In genomic region chr7:28311926-28312543, GRCm38 (mm10) we compare ENCODE assay signal across 8 mouse cellular contexts. TPM values are rescaled to one million over a fixed set of nuclear protein-coding genes. Genes with fewer than 3 reads are reported as not detected.
DNase-seq lines count a peak whose midpoint lies in the region; ATAC-seq and TF ChIP-seq lines count a peak whose summit lies in the region.

Gene Timm50 (minus strand): TSS chr7:28312072.

- no peak within 1 kb of the TSS for H3K27ac ChIP-seq in cortical plate, adult 2 months (ENCODE audit: insufficient read depth, low read length)

- peak; percentile 54; the same call in 1 of the 2 replicates for TF ChIP-seq POLR2A in cortical plate, adult 2 months (IDR thresholded peaks at IDR 0.05; ENCODE audit: extremely low read depth, insufficient read depth, low read length)

- TF ChIP-seq CTCF in cortical plate, adult 2 months (IDR thresholded peaks at IDR 0.05; ENCODE audit: extremely low read depth, insufficient read depth, low read length): no peak

- DNase-seq in gastrocnemius, adult 8-10 months (ENCODE audit: low spot score in 2 of 2): peak; percentile 95
- DNase-seq in hindlimb bud, embryonic 11.5 days (ENCODE audit: extremely low spot score, low read depth, low spot score): peak; percentile 93
- peak; percentile 98 for DNase-seq in left cerebral cortex, adult 8-10 months (ENCODE audit: low spot score in 2 of 2)
- peak; percentile 99 for DNase-seq in right cerebral cortex, postnatal 10 days (ENCODE audit: low spot score in 2 of 2)
- DNase-seq in urinary bladder, postnatal 25 days (ENCODE audit: low spot score): peak; percentile 98

- peak; percentile 98 for ATAC-seq in activated CD4-positive, CD25-positive, alpha-beta regulatory T cell, adult 4 months

- no peaks in the 10 kb centered on the region for H3K27me3 ChIP-seq in megakaryocyte, embryonic 14.5 days (replicated peaks)

- peak within 1 kb of the TSS; percentile 58 for H3K4me3 ChIP-seq in cortical plate, adult 2 months (ENCODE audit: insufficient read depth, low read length)
- H3K4me3 ChIP-seq in megakaryocyte, embryonic 14.5 days (replicated peaks): peak within 1 kb of the TSS; percentile 96

- H3K36me3 ChIP-seq in megakaryocyte, embryonic 14.5 days (replicated peaks; ENCODE audit: low read length): peaks cover 68% of the 10 kb centered on the region

- no peaks in the 10 kb centered on the region for H3K9me3 ChIP-seq in megakaryocyte, embryonic 14.5 days

- H3K4me1 ChIP-seq in cortical plate, adult 2 months (ENCODE audit: control insufficient read depth, insufficient read depth, low read length): 0 out of 2 replicates have a peak, but pooled peaks cover 1% of the 10 kb centered on the region
- peaks cover 30% of the 10 kb centered on the region for H3K4me1 ChIP-seq in megakaryocyte, embryonic 14.5 days

RNA-seq across cellular contexts. Expression of gene Timm50, which starts in this region (rescaled TPM):
- polyA plus RNA-seq in activated CD4-positive, CD25-positive, alpha-beta regulatory T cell, adult 4 months (2017; shearing (Covaris generic)): 10 to 100 TPM; 31.2 to 41.1 TPM
- polyA plus RNA-seq in cortical plate, adult 2 months (2012; rRNA removed): 56.9 and 58.6 TPM in 2 replicates
- total RNA-seq in gastrocnemius, adult 8-10 months (2022): 10 to 100 TPM; 39.4 to 49.9 (median 45.0) TPM
- total RNA-seq in left cerebral cortex, adult 8-10 months (2022): 10 to 100 TPM; 34.8 to 39.2 (median 39.1) TPM
- polyA plus RNA-seq in megakaryocyte, embryonic 14.5 days (2012; ENCODE audit: insufficient read depth, low replicate concordance): 153 and 165 TPM in 2 replicates
